Comparison of ENCODE assay signal across 25 mouse cellular contexts in genomic region chr16:38454533-38455254, GRCm38 (mm10).
"Had no signal": no experiment of that assay in that cellular context is flagged by ENCODE, and none has a peak within 500 bp of the region (broad histone marks: within the 10 kb centered on the region; RNA-seq: fewer than 3 reads in every experiment).

No protein-coding gene starts in this region.

- H3K27ac ChIP-seq: heart, adult 2 months; heart, embryonic 13.5 days; heart, embryonic 15.5 days; hindbrain, embryonic 10.5 days; hindbrain, embryonic 14.5 days; intestine, embryonic 15.5 days; kidney, postnatal 0 days; left cerebral cortex, adult 2 months; limb, embryonic 10.5 days; limb, embryonic 12.5 days had no signal

- H3K27me3 ChIP-seq: heart, embryonic 15.5 days; intestine, embryonic 15.5 days; limb, embryonic 12.5 days had no signal

- H3K4me2 ChIP-seq: heart, embryonic 11.5 days; heart, embryonic 13.5 days; heart, embryonic 15.5 days; hindbrain, embryonic 14.5 days; intestine, embryonic 15.5 days; limb, embryonic 12.5 days had no signal

- H3K36me3 ChIP-seq: intestine, embryonic 15.5 days had no signal

- H3K4me3 ChIP-seq: heart, adult 2 months; heart, embryonic 13.5 days; heart, embryonic 15.5 days; hindbrain, embryonic 10.5 days; intestine, embryonic 15.5 days; left cerebral cortex, adult 2 months; limb, embryonic 10.5 days; limb, embryonic 12.5 days had no signal

- H3K9ac ChIP-seq: forebrain, postnatal 0 days; heart, embryonic 13.5 days; heart, embryonic 15.5 days; hindbrain, embryonic 14.5 days; intestine, embryonic 15.5 days; limb, embryonic 12.5 days had no signal

- ATAC-seq: forebrain, postnatal 0 days; hindbrain, embryonic 16.5 days; inflammation-experienced regulatory T-cells, adult 6 months; intestine, embryonic 15.5 days; intestine, postnatal 0 days had no signal

- DNase-seq: forebrain, postnatal 0 days; gastrocnemius, postnatal 14 days; gastrocnemius, postnatal 36 days; heart, adult 2 months; heart, postnatal 14 days; heart, postnatal 4 days; kidney, adult 18-20 months; kidney, adult 8-10 months; kidney, postnatal 14 days; kidney, postnatal 36 days; layer of hippocampus, adult 9-11 months; layer of hippocampus, postnatal 36 days had no signal

- H3K9me3 ChIP-seq: heart, embryonic 13.5 days; heart, embryonic 15.5 days; hindbrain, embryonic 10.5 days; intestine, embryonic 15.5 days; limb, embryonic 10.5 days; limb, embryonic 12.5 days had no signal
